9 mouse cellular contexts compared by ENCODE assay signal in the genomic region with DNA sequence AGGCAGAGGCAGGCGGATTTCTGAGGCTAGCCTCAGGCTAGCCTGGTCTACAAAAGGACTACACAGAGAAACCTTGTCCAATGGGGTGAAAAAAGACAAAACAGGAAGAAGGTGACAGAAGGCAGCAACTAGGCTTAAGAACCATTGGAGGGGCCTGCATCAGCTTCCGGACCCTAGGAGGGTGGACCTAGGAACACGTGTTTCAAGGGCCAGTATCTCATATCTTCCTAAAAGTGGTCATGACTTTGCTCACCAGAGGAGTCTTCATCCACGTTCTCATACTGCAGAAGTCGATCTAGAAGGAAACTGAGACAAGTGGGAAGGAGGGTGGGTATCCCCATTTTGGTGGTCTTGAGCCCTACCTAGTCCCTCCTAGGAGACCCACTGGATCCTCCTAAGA. TPM values are rescaled to one million over a fixed set of nuclear protein-coding genes. Genes with fewer than 3 reads are reported as not detected.
A peak's percentile ranks its signal among the peaks of the same experiment; 100 is the strongest.
DNase-seq lines count a peak whose midpoint lies in the region; ATAC-seq and TF ChIP-seq lines count a peak whose summit lies in the region.
"Had no signal": no experiment of that assay in that cellular context is flagged by ENCODE, and none has a peak within 500 bp of the region (broad histone marks: within the 10 kb centered on the region; RNA-seq: fewer than 3 reads in every experiment).

No protein-coding gene starts in this region.

- no peak for TF ChIP-seq CTCF in E14TG2a.4 (conservative IDR thresholded peaks at IDR 0.05; ENCODE audit: low read length)

- H3K27ac ChIP-seq in heart, embryonic 13.5 days (replicated peaks) = peak overlapping the region; percentile 84
- H3K27ac ChIP-seq in forebrain, embryonic 16.5 days (ENCODE audit: low read length) = no peak overlapping the region
- H3K27ac ChIP-seq in liver, embryonic 16.5 days (ENCODE audit: low read length) = peak overlapping the region; percentile 29

- intact Hi-C loops in heart, postnatal 25 days (cut with DNase I) = loop anchor here (5.0 kb wide), 1 partner anchor 36 kb away; no protein-coding TSS in a partner anchor

- peak overlapping the region; percentile 86 for H3K9ac ChIP-seq in heart, embryonic 13.5 days
- peak overlapping the region; percentile 67 for H3K9ac ChIP-seq in forebrain, embryonic 16.5 days (replicated peaks; ENCODE audit: low read depth, low read length)
- H3K9ac ChIP-seq in liver, embryonic 16.5 days (ENCODE audit: low read depth, low read length) = peak overlapping the region; percentile 75

- WGBS in heart, embryonic 13.5 days = 51% methylated on average over 5 of the region's 5 CpGs
- WGBS in forebrain, embryonic 16.5 days = 69% methylated on average over 5 of the region's 5 CpGs
- WGBS in liver, embryonic 16.5 days (ENCODE audit: insufficient replicate concordance) = 27% methylated on average over 5 of the region's 5 CpGs

- peak overlapping the region; percentile 76 for H3K4me3 ChIP-seq in heart, embryonic 13.5 days
- H3K4me3 ChIP-seq in E14TG2a.4 (replicated peaks; ENCODE audit: low read length) = peak overlapping the region; percentile 95
- peak overlapping the region; percentile 76 for H3K4me3 ChIP-seq in forebrain, embryonic 16.5 days (replicated peaks; ENCODE audit: low read length)
- peak overlapping the region; percentile 73 for H3K4me3 ChIP-seq in liver, embryonic 16.5 days (ENCODE audit: low read depth, low read length)

- peaks cover 74% of the 10 kb centered on the region for H3K36me3 ChIP-seq in heart, embryonic 13.5 days
- H3K36me3 ChIP-seq in E14TG2a.4 (ENCODE audit: insufficient read depth, low read length) = peaks cover 83% of the 10 kb centered on the region
- H3K36me3 ChIP-seq in forebrain, embryonic 16.5 days (ENCODE audit: control insufficient read depth, insufficient read depth) = peaks cover 3% of the 10 kb centered on the region; the same call in 1 of the 2 replicates
- peaks cover 31% of the 10 kb centered on the region for H3K36me3 ChIP-seq in liver, embryonic 16.5 days (ENCODE audit: control insufficient read depth, insufficient read depth)

- H3K9me3 ChIP-seq in heart, embryonic 13.5 days = no peaks in the 10 kb centered on the region
- peaks cover 6% of the 10 kb centered on the region for H3K9me3 ChIP-seq in E14TG2a.4 (ENCODE audit: low read length)
- H3K9me3 ChIP-seq in forebrain, embryonic 16.5 days (ENCODE audit: control insufficient read depth, low read length) = no peaks in the 10 kb centered on the region
- H3K9me3 ChIP-seq in liver, embryonic 16.5 days (replicated peaks; ENCODE audit: control insufficient read depth, low read length) = no peaks in the 10 kb centered on the region

- H3K27me3 ChIP-seq in heart, embryonic 13.5 days (replicated peaks) = no peaks in the 10 kb centered on the region
- no peaks in the 10 kb centered on the region for H3K27me3 ChIP-seq in E14TG2a.4 (ENCODE audit: insufficient read depth, low read length)
- H3K27me3 ChIP-seq in forebrain, embryonic 16.5 days (replicated peaks; ENCODE audit: control insufficient read depth, insufficient read depth, low read length) = no peaks in the 10 kb centered on the region
- H3K27me3 ChIP-seq in liver, embryonic 16.5 days (ENCODE audit: control insufficient read depth, insufficient read depth, low read depth, low read length) = no peaks in the 10 kb centered on the region

- peak overlapping the region; percentile 80 for H3K4me2 ChIP-seq in heart, embryonic 13.5 days
- peak overlapping the region; percentile 87 for H3K4me2 ChIP-seq in forebrain, embryonic 16.5 days (ENCODE audit: low read length)
- peak overlapping the region; percentile 98 for H3K4me2 ChIP-seq in liver, embryonic 16.5 days (ENCODE audit: low read depth, low read length)

- ATAC-seq in heart, embryonic 13.5 days (ENCODE audit: extremely low read depth, insufficient number of reproducible peaks, low FRiP score, low TSS enrichment) = no peak
- no peak for ATAC-seq in forebrain, embryonic 16.5 days
- no peak for ATAC-seq in liver, embryonic 16.5 days (ENCODE audit: low read depth)

- peaks cover 31% of the 10 kb centered on the region for H3K4me1 ChIP-seq in heart, embryonic 13.5 days
- H3K4me1 ChIP-seq in E14TG2a.4 (replicated peaks; ENCODE audit: low read depth, low read length) = peaks cover 85% of the 10 kb centered on the region
- peaks cover 22% of the 10 kb centered on the region for H3K4me1 ChIP-seq in forebrain, embryonic 16.5 days (replicated peaks; ENCODE audit: control insufficient read depth, insufficient read depth, low read length)
- H3K4me1 ChIP-seq in liver, embryonic 16.5 days (ENCODE audit: control insufficient read depth, low read depth, low read length) = peaks cover 22% of the 10 kb centered on the region

- DNase-seq in heart, postnatal 25 days (ENCODE audit: low spot score) = no peak
- DNase-seq in embryo, embryonic 11 days = no peak
- DNase-seq in right cerebral cortex, postnatal 10 days (ENCODE audit: low spot score in 2 of 2) = no peak
- no peak for DNase-seq in yolk sac, embryonic 10.5 days (ENCODE audit: low spot score)

RNA-seq across cellular contexts. Expression of gene Hirip3, which starts 0.8 kb away (rescaled TPM):
- 18.8 and 23.1 TPM in 2 replicates for polyA plus RNA-seq in heart, embryonic 13.5 days (2015; fragmentation: Nextera tagmentation; extraction: Ambion mirVana)
- total RNA-seq in heart, postnatal 25 days (2021) = 1 to 10 TPM; 5.1 to 5.5 TPM
- polyA plus RNA-seq in forebrain, embryonic 16.5 days (2015; fragmentation: Nextera tagmentation; extraction: Ambion mirVana) = 25.6 and 28.1 TPM in 2 replicates
- 10.0 and 10.8 TPM in 2 replicates for polyA plus RNA-seq in liver, embryonic 16.5 days (2015; fragmentation: Nextera tagmentation; extraction: Ambion mirVana)

RNA-seq across cellular contexts. Expression of gene Ino80e, which starts 1.2 kb away (rescaled TPM):
- polyA plus RNA-seq in heart, embryonic 13.5 days (2015; fragmentation: Nextera tagmentation; extraction: Ambion mirVana) = 55.6 and 55.8 TPM in 2 replicates
- total RNA-seq in heart, postnatal 25 days (2021) = 10 to 100 TPM; 17.7 to 18.9 TPM
- polyA plus RNA-seq in forebrain, embryonic 16.5 days (2015; fragmentation: Nextera tagmentation; extraction: Ambion mirVana) = 95.1 and 97.9 TPM in 2 replicates
- polyA plus RNA-seq in liver, embryonic 16.5 days (2015; fragmentation: Nextera tagmentation; extraction: Ambion mirVana) = 25.7 and 26.6 TPM in 2 replicates

RNA-seq across cellular contexts. Expression of gene Doc2a, which starts 13.8 kb away (rescaled TPM):
- 0.15 and 0.17 TPM in 2 replicates for polyA plus RNA-seq in heart, embryonic 13.5 days (2015; fragmentation: Nextera tagmentation; extraction: Ambion mirVana)
- total RNA-seq in heart, postnatal 25 days (2021) = not detected
- polyA plus RNA-seq in forebrain, embryonic 16.5 days (2015; fragmentation: Nextera tagmentation; extraction: Ambion mirVana) = 10.8 and 14.3 TPM in 2 replicates
- polyA plus RNA-seq in liver, embryonic 16.5 days (2015; fragmentation: Nextera tagmentation; extraction: Ambion mirVana) = not detected in 2 replicates
- total RNA-seq: gastrocnemius, postnatal 25 days had no signal

RNA-seq across cellular contexts. Expression of gene Taok2, which starts 23.5 kb away (rescaled TPM):
- polyA plus RNA-seq in heart, embryonic 13.5 days (2015; fragmentation: Nextera tagmentation; extraction: Ambion mirVana) = 31.8 and 32.1 TPM in 2 replicates
- 10 to 100 TPM; 43.6 to 44.6 TPM for total RNA-seq in heart, postnatal 25 days (2021)
- polyA plus RNA-seq in forebrain, embryonic 16.5 days (2015; fragmentation: Nextera tagmentation; extraction: Ambion mirVana) = 55.3 and 65.6 TPM in 2 replicates
- polyA plus RNA-seq in liver, embryonic 16.5 days (2015; fragmentation: Nextera tagmentation; extraction: Ambion mirVana) = 11.7 and 13.2 TPM in 2 replicates

RNA-seq across cellular contexts. Expression of gene 4930451I11Rik, which starts 29.5 kb away (rescaled TPM):
- polyA plus RNA-seq in heart, embryonic 13.5 days (2015; fragmentation: Nextera tagmentation; extraction: Ambion mirVana) = not detected in 2 replicates
- total RNA-seq in heart, postnatal 25 days (2021) = not detected
- not detected in 2 replicates for polyA plus RNA-seq in forebrain, embryonic 16.5 days (2015; fragmentation: Nextera tagmentation; extraction: Ambion mirVana)
- not detected in 2 replicates for polyA plus RNA-seq in liver, embryonic 16.5 days (2015; fragmentation: Nextera tagmentation; extraction: Ambion mirVana)
- total RNA-seq: gastrocnemius, postnatal 25 days had no signal

Comparison
In these comparisons a context has a peak if more than half of its experiments do, and no peak if none do; other contexts are left out.
1. RNA of gene Doc2a, which starts 13.8 kb away (polyA plus RNA-seq): 10.8 to 14.3 TPM in forebrain, embryonic 16.5 days; 0.15 to 0.17 TPM in heart, embryonic 13.5 days and not detected in liver, embryonic 16.5 days; every median in the first group is over 10 times any median in the second.
2. Peak in every context shown above with its lines, with median percentiles within 50 percentile points of each other: H3K4me2 ChIP-seq, H3K4me3 ChIP-seq and H3K9ac ChIP-seq.